Mouse (Mus musculus) liver, embryonic 16.5 days (tissue): ENCODE measurements at regions not wholly inside any gene's neighbourhood (a gene's known extent, or its start where the extent isn't known, plus 50 kb on each side); places are given as distances from the start of the nearest gene placed in this dataset.

Experiments
- ATAC-seq: fragments of 200-750 bp; cut with Nextera tagmentation; 2 replicates; pipeline ENCODE4 v1.8.0; 2017; ENCODE audit warnings: low read depth, mild to moderate bottlenecking, moderate number of reproducible peaks, moderate library complexity
- H3K27ac ChIP-seq: fragments of 300-500 bp; sonication (generic); 2 replicates; pipeline ENCODE4 v1.5.1; 2014; ENCODE audit warnings: mild to moderate bottlenecking, low read length
- H3K27me3 ChIP-seq: fragments of 300-500 bp; sonication (generic); 2 replicates; pipeline ENCODE4 v1.6.1; 2014; ENCODE audit warnings: low read depth, low read length, mixed read lengths; ENCODE audit not compliant: control insufficient read depth, insufficient read depth
- H3K36me3 ChIP-seq: fragments of 300-500 bp; sonication (generic); 2 replicates; pipeline ENCODE4 v1.6.1; 2014; ENCODE audit warnings: mild to moderate bottlenecking; ENCODE audit not compliant: control insufficient read depth, insufficient read depth
- H3K4me1 ChIP-seq: fragments of 300-500 bp; sonication (generic); 2 replicates; pipeline ENCODE4 v1.6.1; 2014; ENCODE audit warnings: low read depth, low read length, mixed read lengths; ENCODE audit not compliant: control insufficient read depth
- H3K4me2 ChIP-seq: fragments of 300-500 bp; sonication (generic); 2 replicates; pipeline ENCODE4 v1.6.1; 2014; ENCODE audit warnings: low read depth, low read length, mixed read lengths
- H3K4me3 ChIP-seq: fragments of 300-500 bp; sonication (generic); 2 replicates; pipeline ENCODE4 v1.5.1; 2014; ENCODE audit warnings: low read depth, mild to moderate bottlenecking, low read length
- H3K9ac ChIP-seq: fragments of 300-500 bp; sonication (generic); 2 replicates; pipeline ENCODE4 v1.6.1; 2014; ENCODE audit warnings: low read depth, low read length
- H3K9me3 ChIP-seq: fragments of 300-500 bp; sonication (generic); replicated peaks from 2 replicates; pipeline ENCODE4 v1.6.1; 2016; ENCODE audit warnings: low read length; ENCODE audit not compliant: control insufficient read depth
- WGBS: fragments of 180-500 bp; shearing (Covaris S2); extraction: QIAGEN DNeasy Blood & Tissue Kit; methylation state at CpG from one replicate; pipeline ENCODE4 v1.1.7; 2014; ENCODE audit not compliant: insufficient replicate concordance; 5-methylcytosine and 5-hydroxymethylcytosine counted together

DNA sequence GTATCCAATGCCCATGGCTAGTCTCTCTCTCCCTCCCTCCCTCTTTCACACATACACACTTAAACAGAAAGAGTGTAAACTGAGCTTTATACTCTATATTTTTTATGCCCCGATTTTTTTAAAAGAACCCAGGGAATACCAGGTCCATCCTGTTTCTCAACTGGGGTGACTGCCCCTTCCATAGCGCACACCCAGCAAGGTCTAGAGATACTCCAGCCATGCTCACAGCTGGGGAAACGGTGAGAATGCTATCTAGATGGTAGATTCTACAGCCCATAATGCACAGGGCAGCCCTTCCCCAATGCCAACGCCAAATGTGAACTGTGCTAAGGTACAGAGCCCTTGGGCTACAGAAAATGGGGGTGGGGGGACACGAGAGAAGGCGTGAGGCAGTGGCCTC, 51.2 kb upstream of the Tln2 start:
- no peak overlapping the region for H3K27ac ChIP-seq
- no peaks in the 10 kb centered on the region for H3K9me3 ChIP-seq
- ATAC-seq, result no peak
- H3K9ac ChIP-seq, result no peak overlapping the region
- no peaks in the 10 kb centered on the region for H3K36me3 ChIP-seq
- H3K4me2 ChIP-seq, result no peak overlapping the region
- 63% methylated on average over 6 of the region's 6 CpGs for WGBS
- no peaks in the 10 kb centered on the region for H3K27me3 ChIP-seq
- H3K4me1 ChIP-seq, result no peaks in the 10 kb centered on the region
- no peak overlapping the region for H3K4me3 ChIP-seq

- Histone ChIP-seq H3K36me3 (no peaks in the 10 kb centered on the region), H3K4me1 (no peaks in the 10 kb centered on the region), H3K27me3 (no peaks in the 10 kb centered on the region), H3K9ac (no peak overlapping the region), H3K4me3 (no peak overlapping the region), H3K9me3 (no peaks in the 10 kb centered on the region), H3K27ac (no peak overlapping the region), H3K4me2 (no peak overlapping the region)
- 76% methylated on average over 6 of the region's 6 CpGs for WGBS
- ATAC-seq, result no peak
Observed at GRCm38 (mm10) chr9:67611676-67612075, 52.2 kb upstream of the Tln2 start.

- H3K9me3 ChIP-seq, result no peaks in the 10 kb centered on the region
- H3K36me3 ChIP-seq, result no peaks in the 10 kb centered on the region
- H3K27ac ChIP-seq, result no peak overlapping the region
- WGBS, result 55% methylated on average over 2 of the region's 2 CpGs
- ATAC-seq, result no peak
- H3K4me2 ChIP-seq, result no peak overlapping the region
- H3K4me1 ChIP-seq, result no peaks in the 10 kb centered on the region
- no peaks in the 10 kb centered on the region for H3K27me3 ChIP-seq
- no peak overlapping the region for H3K4me3 ChIP-seq
- no peak overlapping the region for H3K9ac ChIP-seq
Observed at GRCm38 (mm10) chr9:67612101-67612500, 52.6 kb upstream of the Tln2 start.

DNA sequence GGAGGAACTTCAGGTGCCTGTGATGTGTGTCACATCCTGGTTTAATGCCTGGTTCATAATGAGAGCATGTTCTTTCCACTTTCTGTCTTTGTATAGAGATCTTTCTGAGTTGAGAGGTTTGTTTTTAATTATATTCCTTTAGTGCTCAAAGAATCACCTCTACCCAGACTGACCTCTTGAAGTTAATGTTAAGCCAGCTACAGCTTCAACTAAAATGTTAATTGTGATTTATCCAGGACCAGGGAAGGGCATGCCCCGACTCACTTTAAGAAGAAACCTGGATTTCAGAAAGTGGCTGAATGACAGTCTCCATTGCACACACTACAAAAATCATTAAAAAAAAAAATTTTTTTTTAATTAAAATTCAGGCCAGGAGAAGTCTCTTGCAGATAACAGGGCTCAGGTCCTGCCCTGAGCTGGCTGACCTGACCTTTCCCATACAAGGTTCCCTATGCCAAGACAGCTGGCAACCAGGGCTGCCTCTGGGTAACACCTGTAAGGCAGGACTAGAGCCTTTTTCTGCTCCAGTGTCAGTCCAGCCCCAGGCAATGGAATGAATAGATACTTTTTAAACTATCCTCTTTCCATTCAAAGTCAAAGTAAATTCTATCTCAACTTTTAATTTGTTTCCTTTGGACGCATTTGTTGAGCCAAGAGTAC, 54.7 kb upstream of the Tln2 start:
- no peak overlapping the region for H3K9ac ChIP-seq
- H3K4me3 ChIP-seq, result no peak overlapping the region
- H3K4me2 ChIP-seq, result no peak overlapping the region
- ATAC-seq, result no peak
- no peaks in the 10 kb centered on the region for H3K4me1 ChIP-seq
- no peaks in the 10 kb centered on the region for H3K27me3 ChIP-seq
- H3K36me3 ChIP-seq, result no peaks in the 10 kb centered on the region
- WGBS, result 66% methylated on average over 2 of the region's 2 CpGs
- H3K27ac ChIP-seq, result no peak overlapping the region
- no peaks in the 10 kb centered on the region for H3K9me3 ChIP-seq

GRCm38 (mm10) chr9:67616207-67616606, 56.7 kb upstream of the Tln2 start:
- Histone ChIP-seq H3K4me2 (no peak overlapping the region), H3K27me3 (no peaks in the 10 kb centered on the region), H3K4me3 (no peak overlapping the region), H3K9ac (no peak overlapping the region), H3K27ac (no peak overlapping the region), H3K9me3 (no peaks in the 10 kb centered on the region), H3K36me3 (no peaks in the 10 kb centered on the region), H3K4me1 (no peaks in the 10 kb centered on the region)
- 58% methylated on average over 2 of the region's 2 CpGs for WGBS
- no peak for ATAC-seq

- Histone ChIP-seq H3K27ac (no peak overlapping the region), H3K9me3 (no peaks in the 10 kb centered on the region), H3K36me3 (no peaks in the 10 kb centered on the region), H3K4me3 (no peak overlapping the region), H3K4me2 (no peak overlapping the region), H3K27me3 (no peaks in the 10 kb centered on the region), H3K4me1 (no peaks in the 10 kb centered on the region), H3K9ac (no peak overlapping the region)
- 57% methylated on average over 14 of the region's 14 CpGs for WGBS
- no peak for ATAC-seq
Observed at GRCm38 (mm10) chr9:67617341-67618217, 58.1 kb upstream of the Tln2 start.

DNA sequence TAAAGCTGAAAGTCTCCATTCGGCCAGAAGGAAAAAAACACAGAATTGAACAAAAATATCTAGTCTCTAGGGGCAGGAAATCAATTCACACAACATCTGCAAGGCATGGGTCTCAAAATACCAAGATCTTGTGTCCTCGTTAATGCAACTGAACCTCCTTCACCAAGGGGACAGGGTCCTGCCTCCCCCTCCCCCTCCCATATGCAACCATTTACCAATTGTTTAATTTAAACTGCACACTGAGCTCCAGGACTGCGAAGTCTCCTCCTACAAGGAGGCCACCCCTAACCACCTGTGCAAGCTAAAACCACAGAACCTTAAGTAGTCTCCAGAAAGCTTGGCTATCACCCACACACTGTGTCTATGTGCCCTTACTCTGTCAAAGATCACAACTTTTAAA, 61.4 kb upstream of the Tln2 start:
- 33% methylated on average over 3 of the region's 3 CpGs for WGBS
- Histone ChIP-seq H3K9me3 (no peaks in the 10 kb centered on the region), H3K4me2 (no peak overlapping the region), H3K27ac (no peak overlapping the region), H3K27me3 (no peaks in the 10 kb centered on the region), H3K4me1 (no peaks in the 10 kb centered on the region), H3K9ac (no peak overlapping the region), H3K36me3 (no peaks in the 10 kb centered on the region), H3K4me3 (no peak overlapping the region)
- ATAC-seq, result no peak

DNA sequence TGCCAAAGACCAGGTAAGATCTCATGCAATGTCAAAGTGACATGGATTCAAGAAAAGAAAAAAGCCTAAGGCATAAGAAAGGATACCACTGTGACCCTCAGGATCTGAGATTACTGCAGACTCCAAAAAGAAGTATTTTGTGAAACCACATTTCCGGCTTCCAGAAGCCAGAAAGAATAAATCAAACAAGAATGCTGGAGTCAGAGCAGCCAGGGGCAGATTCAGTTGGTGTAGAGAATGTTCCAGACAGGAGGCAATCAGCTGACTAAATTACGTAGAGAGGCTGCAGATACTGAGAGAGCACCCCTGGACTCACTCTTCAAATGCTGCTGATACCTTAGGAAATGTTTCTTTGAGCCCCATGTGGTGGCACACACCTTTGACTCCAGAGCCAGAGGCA, 67.7 kb upstream of the Tln2 start:
- Histone ChIP-seq H3K9ac (no peak overlapping the region), H3K4me3 (no peak overlapping the region), H3K36me3 (no peaks in the 10 kb centered on the region), H3K4me2 (no peak overlapping the region), H3K27me3 (peaks cover 12% of the 10 kb centered on the region), H3K9me3 (no peaks in the 10 kb centered on the region), H3K4me1 (no peaks in the 10 kb centered on the region; the same call in 1 of the 2 replicates), H3K27ac (no peak overlapping the region)
- ATAC-seq, result no peak
- 45% methylated on average over 2 of the region's 2 CpGs for WGBS

- peak overlapping the region; percentile 32; the same call in 1 of the 2 replicates for H3K4me2 ChIP-seq
- H3K9me3 ChIP-seq, result no peaks in the 10 kb centered on the region
- H3K27ac ChIP-seq, result no peak overlapping the region
- H3K36me3 ChIP-seq, result no peaks in the 10 kb centered on the region
- 7% methylated on average over 6 of the region's 6 CpGs for WGBS
- H3K27me3 ChIP-seq, result peaks cover 35% of the 10 kb centered on the region
- H3K4me1 ChIP-seq, result no peaks in the 10 kb centered on the region; the same call in 1 of the 2 replicates
- H3K4me3 ChIP-seq, result peak overlapping the region; percentile 4
- no peak overlapping the region for H3K9ac ChIP-seq
- no peak for ATAC-seq
Observed at GRCm38 (mm10) chr9:67629624-67630023, 70.1 kb upstream of the Tln2 start.
